Mouse (Mus musculus): ENCODE measurements around the gene Tnfsf10. TPM values are rescaled to one million over a fixed set of nuclear protein-coding genes. Genes with fewer than 3 reads are reported as not detected.

The Tnfsf10 gene
- polyA plus RNA-seq, 1 experiment from 2014 or later = 0.23 TPM

GRCm38 (mm10) chr3:27340757-27341156, 23.9 kb downstream of the Tnfsf10 start:
- ATAC-seq (ENCODE audit: insufficient number of reproducible peaks, low FRiP score, low TSS enrichment, low read depth) = no peak
- H3K9me3 ChIP-seq (replicated peaks) = no peaks in the 10 kb centered on the region
- no peak overlapping the region for H3K9ac ChIP-seq
- no peaks in the 10 kb centered on the region for H3K36me3 ChIP-seq
- 90% methylated on average over 5 of the region's 5 CpGs for WGBS
- no peak overlapping the region for H3K4me2 ChIP-seq (replicated peaks)
- no peaks in the 10 kb centered on the region for H3K4me1 ChIP-seq
- H3K27ac ChIP-seq (replicated peaks) = no peak overlapping the region
- H3K27me3 ChIP-seq = no peaks in the 10 kb centered on the region
- no peak overlapping the region for H3K4me3 ChIP-seq (replicated peaks)

- no peaks in the 10 kb centered on the region for H3K36me3 ChIP-seq
- H3K4me1 ChIP-seq = no peaks in the 10 kb centered on the region
- H3K9me3 ChIP-seq (replicated peaks) = no peaks in the 10 kb centered on the region
- no peak overlapping the region for H3K4me2 ChIP-seq (replicated peaks)
- WGBS = 53% methylated on average over 6 of the region's 6 CpGs
- no peak overlapping the region for H3K27ac ChIP-seq (replicated peaks)
- H3K4me3 ChIP-seq (replicated peaks) = no peak overlapping the region
- H3K27me3 ChIP-seq = no peaks in the 10 kb centered on the region
- no peak for ATAC-seq (ENCODE audit: insufficient number of reproducible peaks, low FRiP score, low TSS enrichment, low read depth)
- no peak overlapping the region for H3K9ac ChIP-seq
Measured at GRCm38 (mm10) chr3:27342462-27342861, 25.6 kb downstream of the Tnfsf10 start.

GRCm38 (mm10) chr3:27345526-27345925, 28.7 kb downstream of the Tnfsf10 start:
- H3K27ac ChIP-seq (replicated peaks) = no peak overlapping the region
- no peak overlapping the region for H3K4me3 ChIP-seq (replicated peaks)
- H3K27me3 ChIP-seq = no peaks in the 10 kb centered on the region
- H3K9ac ChIP-seq = no peak overlapping the region
- H3K4me1 ChIP-seq = no peaks in the 10 kb centered on the region
- H3K9me3 ChIP-seq (replicated peaks) = no peaks in the 10 kb centered on the region
- WGBS = 41% methylated on average over 6 of the region's 6 CpGs
- H3K36me3 ChIP-seq = no peaks in the 10 kb centered on the region
- no peak for ATAC-seq (ENCODE audit: insufficient number of reproducible peaks, low FRiP score, low TSS enrichment, low read depth)
- H3K4me2 ChIP-seq (replicated peaks) = no peak overlapping the region

- ATAC-seq (ENCODE audit: insufficient number of reproducible peaks, low FRiP score, low TSS enrichment, low read depth) = no peak
- Histone ChIP-seq H3K9ac (no peak overlapping the region), H3K4me1 (no peaks in the 10 kb centered on the region), H3K9me3 (replicated peaks) (no peaks in the 10 kb centered on the region), H3K27ac (replicated peaks) (no peak overlapping the region), H3K4me2 (replicated peaks) (no peak overlapping the region), H3K27me3 (no peaks in the 10 kb centered on the region), H3K4me3 (replicated peaks) (no peak overlapping the region), H3K36me3 (no peaks in the 10 kb centered on the region)
- 65% methylated on average over 5 of the region's 5 CpGs for WGBS
Measured at GRCm38 (mm10) chr3:27348462-27348861, 31.6 kb downstream of the Tnfsf10 start.

- no peaks in the 10 kb centered on the region for H3K36me3 ChIP-seq
- no peaks in the 10 kb centered on the region for H3K27me3 ChIP-seq
- no peaks in the 10 kb centered on the region for H3K4me1 ChIP-seq
- no peak overlapping the region for H3K27ac ChIP-seq (replicated peaks)
- no peaks in the 10 kb centered on the region for H3K9me3 ChIP-seq (replicated peaks)
- no peak for ATAC-seq (ENCODE audit: insufficient number of reproducible peaks, low FRiP score, low TSS enrichment, low read depth)
- H3K4me3 ChIP-seq (replicated peaks) = no peak overlapping the region
- no peak overlapping the region for H3K9ac ChIP-seq
- H3K4me2 ChIP-seq (replicated peaks) = no peak overlapping the region
- WGBS = 83% methylated on average over 9 of the region's 9 CpGs
Measured at GRCm38 (mm10) chr3:27351105-27351504, 34.3 kb downstream of the Tnfsf10 start.

- Histone ChIP-seq H3K9me3 (replicated peaks) (no peaks in the 10 kb centered on the region), H3K27ac (replicated peaks) (no peak overlapping the region), H3K4me3 (replicated peaks) (no peak overlapping the region), H3K4me1 (no peaks in the 10 kb centered on the region), H3K27me3 (no peaks in the 10 kb centered on the region), H3K4me2 (replicated peaks) (no peak overlapping the region), H3K36me3 (no peaks in the 10 kb centered on the region), H3K9ac (no peak overlapping the region)
- no peak for ATAC-seq (ENCODE audit: insufficient number of reproducible peaks, low FRiP score, low TSS enrichment, low read depth)
- 87% methylated on average over 2 of the region's 2 CpGs for WGBS
Measured at GRCm38 (mm10) chr3:27359100-27359720, 42.4 kb downstream of the Tnfsf10 start.

- no peak overlapping the region for H3K9ac ChIP-seq
- no peak overlapping the region for H3K27ac ChIP-seq (replicated peaks)
- H3K36me3 ChIP-seq = no peaks in the 10 kb centered on the region
- peaks cover 9% of the 10 kb centered on the region for H3K4me1 ChIP-seq
- no peak overlapping the region for H3K4me2 ChIP-seq (replicated peaks)
- peaks cover 53% of the 10 kb centered on the region for H3K27me3 ChIP-seq
- H3K4me3 ChIP-seq (replicated peaks) = no peak overlapping the region
- no peak for ATAC-seq (ENCODE audit: insufficient number of reproducible peaks, low FRiP score, low TSS enrichment, low read depth)
- WGBS = 4% methylated on average over 10 of the region's 10 CpGs
- no peaks in the 10 kb centered on the region for H3K9me3 ChIP-seq (replicated peaks)
Measured at GRCm38 (mm10) chr3:27370125-27370524, 53.3 kb downstream of the Tnfsf10 start.

GRCm38 (mm10) chr3:27370582-27371275, 53.9 kb downstream of the Tnfsf10 start:
- no peak overlapping the region for H3K9ac ChIP-seq
- no peak overlapping the region for H3K27ac ChIP-seq (replicated peaks)
- H3K36me3 ChIP-seq = no peaks in the 10 kb centered on the region
- no peak for ATAC-seq (ENCODE audit: insufficient number of reproducible peaks, low FRiP score, low TSS enrichment, low read depth)
- 6% methylated on average over 20 of the region's 20 CpGs for WGBS
- H3K4me2 ChIP-seq (replicated peaks) = no peak overlapping the region; the same call in 1 of the 2 replicates
- no peaks in the 10 kb centered on the region for H3K9me3 ChIP-seq (replicated peaks)
- peaks cover 9% of the 10 kb centered on the region for H3K4me1 ChIP-seq
- H3K4me3 ChIP-seq (replicated peaks) = 0 out of 2 replicates have a peak overlapping the region, but pooled peaks have one; percentile 2
- peaks cover 54% of the 10 kb centered on the region for H3K27me3 ChIP-seq

GRCm38 (mm10) chr3:27371276-27371621, 54.4 kb downstream of the Tnfsf10 start, which contains the start of gene Ghsr:
TSS of gene Ghsr (plus strand) at chr3:27371351.
- Histone ChIP-seq H3K27ac (replicated peaks) (no peak within 1 kb of the TSS), H3K36me3 (no peaks in the 10 kb centered on the region), H3K27me3 (peaks cover 54% of the 10 kb centered on the region), H3K4me1 (peaks cover 9% of the 10 kb centered on the region), H3K4me3 (replicated peaks) (peak within 1 kb of the TSS; percentile 23), H3K4me2 (replicated peaks) (peak within 1 kb of the TSS; percentile 39), H3K9me3 (replicated peaks) (no peaks in the 10 kb centered on the region), H3K9ac (no peak within 1 kb of the TSS)
- 1% methylated on average over 19 of the region's 19 CpGs for WGBS
- no peak for ATAC-seq (ENCODE audit: insufficient number of reproducible peaks, low FRiP score, low TSS enrichment, low read depth)

- H3K9me3 ChIP-seq (replicated peaks) = no peaks in the 10 kb centered on the region
- H3K4me2 ChIP-seq (replicated peaks) = peak overlapping the region; percentile 39
- H3K36me3 ChIP-seq = no peaks in the 10 kb centered on the region
- H3K4me1 ChIP-seq = peaks cover 9% of the 10 kb centered on the region
- H3K27me3 ChIP-seq = peaks cover 54% of the 10 kb centered on the region
- H3K9ac ChIP-seq = no peak overlapping the region
- peak overlapping the region; percentile 23 for H3K4me3 ChIP-seq (replicated peaks)
- ATAC-seq (ENCODE audit: insufficient number of reproducible peaks, low FRiP score, low TSS enrichment, low read depth) = no peak
- 1% methylated on average over 77 of the region's 77 CpGs for WGBS
- no peak overlapping the region for H3K27ac ChIP-seq (replicated peaks)
Measured at GRCm38 (mm10) chr3:27371725-27372650, 55.2 kb downstream of the Tnfsf10 start.

- no peak overlapping the region for H3K4me2 ChIP-seq (replicated peaks)
- H3K9me3 ChIP-seq (replicated peaks) = no peaks in the 10 kb centered on the region
- no peak overlapping the region for H3K9ac ChIP-seq
- H3K27ac ChIP-seq (replicated peaks) = no peak overlapping the region
- no peaks in the 10 kb centered on the region for H3K36me3 ChIP-seq
- peaks cover 54% of the 10 kb centered on the region for H3K27me3 ChIP-seq
- no peak overlapping the region for H3K4me3 ChIP-seq (replicated peaks)
- ATAC-seq (ENCODE audit: insufficient number of reproducible peaks, low FRiP score, low TSS enrichment, low read depth) = no peak
- peaks cover 9% of the 10 kb centered on the region for H3K4me1 ChIP-seq
- 54% methylated on average over 9 of the region's 9 CpGs for WGBS
Measured at GRCm38 (mm10) chr3:27374396-27374795, 57.6 kb downstream of the Tnfsf10 start.

Measured in embryonic facial prominence, embryonic 15.5 days (tissue).